Mouse (Mus musculus) kidney, adult 2 months (tissue): Measurements from ENCODE around the gene Nfia. TPM values are rescaled to one million over a fixed set of nuclear protein-coding genes. Genes with fewer than 3 reads are reported as not detected.

Source experiments
- DNase-seq: peaks from one replicate; pipeline ENCODE4 v3.0.0; 2021
- H3K27ac ChIP-seq: fragments of 200-500 bp; 2 replicates; pipeline ENCODE4 v1.5.1; 2012; ENCODE audit warnings: low read depth, low read length, control low read depth, inconsistent platforms; ENCODE audit not compliant: insufficient read depth
- H3K27me3 ChIP-seq: fragments of 200-500 bp; replicated peaks from 2 replicates; pipeline ENCODE4 v1.6.1; 2012; ENCODE audit warnings: mild to moderate bottlenecking, moderate library complexity, low read length, inconsistent platforms; ENCODE audit not compliant: control insufficient read depth, insufficient read depth
- H3K36me3 ChIP-seq: fragments of 200-500 bp; 2 replicates; pipeline ENCODE4 v1.6.1; 2012; ENCODE audit warnings: mild to moderate bottlenecking, moderate library complexity, low read length, inconsistent platforms; ENCODE audit not compliant: control insufficient read depth, insufficient read depth
- H3K4me1 ChIP-seq: fragments of 200-500 bp; 2 replicates; pipeline ENCODE4 v1.6.1; 2011; ENCODE audit warnings: low read length; ENCODE audit not compliant: control insufficient read depth, insufficient read depth
- H3K4me3 ChIP-seq: fragments of 200-500 bp; 2 replicates; pipeline ENCODE4 v1.5.1; 2011; ENCODE audit warnings: mild to moderate bottlenecking, low read depth, low read length, control low read depth; ENCODE audit not compliant: insufficient read depth
- CTCF ChIP-seq: fragments of 200-500 bp; conservative IDR thresholded peaks from 2 replicates; pipeline ENCODE4 v1.5.1; 2011; ENCODE audit warnings: low read depth, mild to moderate bottlenecking, control low read depth, low read length, moderate library complexity, mixed read lengths; ENCODE audit not compliant: insufficient read depth, insufficient read length
- POLR2A ChIP-seq: fragments of 200-500 bp; IDR thresholded peaks from one replicate; pipeline ENCODE4 v1.6.1; 2011; ENCODE audit warnings: low read depth, low read length, control low read depth
- WGBS: fragments of 180-500 bp; shearing (Covaris S2); methylation state at CpG from one replicate; pipeline ENCODE4 v1.1.7; 2018; 5-methylcytosine and 5-hydroxymethylcytosine counted together
- polyA plus RNA-seq: library from polyadenylated mRNA; depleted of rRNA; stranded (reverse); fragments of >200 nt; gene quantifications from 2 replicates; pipeline ENCODE4 v1.2.3, GENCODE M21; 2012

The Nfia gene
- polyA plus RNA-seq, 1 experiment: 46.5 TPM

DNA sequence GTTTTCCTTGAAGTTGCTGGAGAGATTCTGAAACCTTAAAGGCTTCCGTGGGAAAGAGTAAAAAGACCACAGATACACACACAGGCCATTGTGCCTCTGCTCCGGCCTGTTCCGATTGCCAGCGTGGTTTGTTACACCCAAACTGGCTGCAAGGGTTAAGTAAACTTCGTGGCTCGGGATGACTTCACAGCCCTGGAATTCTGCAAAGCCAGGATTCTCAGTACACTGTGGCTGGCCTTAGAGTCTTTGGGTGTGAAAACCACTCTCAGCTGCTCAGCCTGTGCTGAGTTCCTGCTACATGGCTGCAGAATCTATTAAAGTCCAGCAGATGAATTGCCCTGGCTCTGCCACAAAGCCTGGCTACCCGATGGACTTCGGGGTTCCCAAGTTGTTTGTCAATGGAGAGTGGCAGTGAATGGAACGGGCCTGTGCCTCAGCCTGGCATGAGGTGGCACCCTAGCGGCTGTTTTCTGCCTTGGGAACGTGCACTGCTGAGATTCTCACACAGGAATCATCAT lies 231.6 kb downstream of the Nfia start:
- TF ChIP-seq CTCF (peak; percentile 73), POLR2A (no peak)

DNA sequence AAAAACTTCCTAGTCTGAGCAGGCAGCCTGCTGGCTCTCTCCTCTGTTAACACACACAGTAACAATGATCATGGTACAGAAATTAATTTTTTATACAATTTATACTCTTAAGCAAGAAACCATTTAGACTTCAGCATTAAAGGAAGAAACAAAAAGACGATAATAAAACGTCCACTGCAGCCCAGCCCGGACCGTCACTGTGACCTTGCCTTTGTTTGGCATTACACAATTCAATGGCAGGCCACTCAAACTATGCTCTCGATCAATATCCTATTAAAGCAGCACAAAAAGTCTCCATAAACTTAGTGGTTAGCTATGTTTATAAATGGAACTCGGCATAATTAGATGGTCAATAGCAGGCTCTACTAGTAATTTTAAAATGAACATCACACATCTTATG lies 232.5 kb downstream of the Nfia start:
- no peak overlapping the region for H3K4me3 ChIP-seq
- no peak for DNase-seq
- no peaks in the 10 kb centered on the region; the same call in 1 of the 2 replicates for H3K27me3 ChIP-seq
- no peak overlapping the region for H3K27ac ChIP-seq
- TF ChIP-seq POLR2A: no peak
- TF ChIP-seq CTCF: no peak
- H3K36me3 ChIP-seq: no peaks in the 10 kb centered on the region
- WGBS: 93% methylated on average over 6 of the region's 6 CpGs
- peaks cover 22% of the 10 kb centered on the region for H3K4me1 ChIP-seq

More for the DNA sequence above, 231.6 kb downstream of the Nfia start:
- Histone ChIP-seq H3K27me3 (no peaks in the 10 kb centered on the region; the same call in 1 of the 2 replicates), H3K4me3 (no peak overlapping the region), H3K27ac (peak overlapping the region; percentile 54), H3K4me1 (peaks cover 22% of the 10 kb centered on the region), H3K36me3 (no peaks in the 10 kb centered on the region)
- WGBS: 8% methylated on average over 11 of the region's 11 CpGs
- peak; percentile 82 for DNase-seq

DNA sequence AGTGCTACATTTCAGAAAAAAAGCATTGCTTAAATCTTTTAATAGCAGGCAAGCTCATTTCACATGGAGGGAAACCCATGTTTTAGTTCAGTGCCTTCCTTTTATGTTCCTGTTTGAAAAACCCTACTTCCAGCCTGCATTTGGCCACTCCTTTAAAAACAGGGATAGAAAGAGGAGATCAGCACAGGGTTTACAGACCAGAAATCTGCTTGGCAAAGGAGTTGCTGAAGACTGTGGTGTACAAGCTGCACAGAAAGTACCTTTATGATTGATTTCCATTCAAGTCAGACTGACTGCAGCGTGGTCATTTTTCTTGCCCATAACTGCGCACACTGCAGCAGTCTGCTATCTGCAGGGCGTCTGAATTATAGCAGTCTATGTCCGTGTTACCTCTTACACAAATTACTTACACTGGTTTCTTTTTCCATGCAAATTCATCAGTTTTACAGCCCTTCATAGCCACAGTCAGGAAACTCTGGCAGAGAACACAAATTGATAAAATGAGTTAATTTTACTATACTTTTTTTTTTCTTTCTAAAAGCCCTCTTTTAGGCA lies 236.4 kb downstream of the Nfia start:
- TF ChIP-seq CTCF: no peak
- no peak for TF ChIP-seq POLR2A
- Histone ChIP-seq H3K27me3 (no peaks in the 10 kb centered on the region; the same call in 1 of the 2 replicates), H3K4me1 (peaks cover 6% of the 10 kb centered on the region; the same call in 1 of the 2 replicates), H3K4me3 (no peak overlapping the region), H3K36me3 (no peaks in the 10 kb centered on the region), H3K27ac (no peak overlapping the region)
- 44% methylated on average over 4 of the region's 4 CpGs for WGBS
- no peak for DNase-seq

DNA sequence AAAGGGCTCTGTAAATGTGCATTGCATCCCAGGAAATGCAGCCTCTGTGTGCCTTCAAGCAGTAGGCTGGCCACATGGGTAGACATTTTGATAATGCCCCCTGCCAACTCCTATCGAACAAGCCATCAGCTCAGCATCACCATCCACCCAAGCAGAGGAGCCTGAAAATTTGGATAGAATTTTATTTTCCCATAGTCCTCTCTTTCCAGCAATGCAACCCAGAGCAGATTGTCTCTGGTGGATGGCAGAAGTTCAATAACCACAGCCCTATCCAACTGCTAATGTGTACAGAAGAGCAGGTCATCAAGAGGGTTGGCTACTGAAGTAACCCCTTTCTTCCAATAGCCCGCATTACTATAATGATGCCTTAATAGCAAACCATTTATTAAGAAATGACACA lies 237.4 kb downstream of the Nfia start:
- no peaks in the 10 kb centered on the region for H3K4me1 ChIP-seq
- H3K27ac ChIP-seq: no peak overlapping the region
- no peak overlapping the region for H3K4me3 ChIP-seq
- whole genome bisulfite sequencing: 95% methylated on average over 2 of the region's 2 CpGs
- TF ChIP-seq POLR2A: no peak
- TF ChIP-seq CTCF: no peak
- no peak for DNase-seq
- H3K36me3 ChIP-seq: peaks cover 1% of the 10 kb centered on the region
- no peaks in the 10 kb centered on the region; the same call in 1 of the 2 replicates for H3K27me3 ChIP-seq

DNA sequence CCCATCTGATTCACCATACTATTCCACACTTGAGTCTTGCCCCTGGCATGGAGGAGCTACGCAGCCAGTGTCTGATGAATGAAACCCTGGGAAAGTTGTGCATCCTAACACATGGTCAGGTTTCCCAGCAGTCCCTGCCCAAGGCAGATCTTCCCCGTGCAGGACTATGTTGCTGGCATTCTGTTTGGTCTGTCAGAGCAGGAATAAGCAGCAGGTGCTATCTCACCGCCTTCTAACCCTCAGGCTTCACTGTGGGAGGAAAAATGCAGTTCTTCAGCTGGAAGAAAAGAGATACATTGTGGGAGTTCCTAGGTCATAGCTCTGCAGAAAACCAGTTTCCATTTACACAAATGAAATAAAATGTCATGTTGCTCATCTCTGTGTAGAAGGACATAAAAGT lies 247.3 kb downstream of the Nfia start:
- Histone ChIP-seq H3K27ac (no peak overlapping the region), H3K27me3 (no peaks in the 10 kb centered on the region), H3K36me3 (peaks cover 5% of the 10 kb centered on the region), H3K4me3 (no peak overlapping the region), H3K4me1 (no peaks in the 10 kb centered on the region)
- WGBS: 89% methylated on average over 3 of the region's 3 CpGs
- DNase-seq: no peak
- TF ChIP-seq CTCF (no peak), POLR2A (no peak)

DNA sequence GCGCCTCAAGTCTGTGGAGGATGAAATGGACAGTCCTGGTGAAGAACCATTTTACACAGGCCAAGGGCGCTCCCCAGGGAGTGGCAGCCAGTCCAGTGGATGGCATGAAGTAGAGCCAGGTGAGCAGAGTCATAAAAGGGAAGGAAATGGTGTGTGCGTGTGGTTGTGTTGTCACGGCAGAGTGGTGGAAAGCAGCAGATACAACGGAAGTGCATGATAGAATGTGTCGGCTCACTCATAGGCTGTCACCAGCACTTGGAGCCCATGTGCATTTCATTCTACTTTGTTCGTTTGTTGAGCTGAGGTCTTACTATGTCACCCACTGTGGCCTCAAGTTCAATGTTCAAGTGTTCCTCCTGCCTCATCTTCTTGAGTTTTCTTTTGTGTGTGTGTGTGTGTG lies 248.3 kb downstream of the Nfia start:
- no peak for DNase-seq
- Histone ChIP-seq H3K36me3 (peaks cover 5% of the 10 kb centered on the region; the same call in 1 of the 2 replicates), H3K4me1 (no peaks in the 10 kb centered on the region), H3K4me3 (no peak overlapping the region), H3K27me3 (no peaks in the 10 kb centered on the region), H3K27ac (no peak overlapping the region)
- WGBS: 86% methylated on average over 7 of the region's 7 CpGs
- TF ChIP-seq CTCF: no peak
- no peak for TF ChIP-seq POLR2A

DNA sequence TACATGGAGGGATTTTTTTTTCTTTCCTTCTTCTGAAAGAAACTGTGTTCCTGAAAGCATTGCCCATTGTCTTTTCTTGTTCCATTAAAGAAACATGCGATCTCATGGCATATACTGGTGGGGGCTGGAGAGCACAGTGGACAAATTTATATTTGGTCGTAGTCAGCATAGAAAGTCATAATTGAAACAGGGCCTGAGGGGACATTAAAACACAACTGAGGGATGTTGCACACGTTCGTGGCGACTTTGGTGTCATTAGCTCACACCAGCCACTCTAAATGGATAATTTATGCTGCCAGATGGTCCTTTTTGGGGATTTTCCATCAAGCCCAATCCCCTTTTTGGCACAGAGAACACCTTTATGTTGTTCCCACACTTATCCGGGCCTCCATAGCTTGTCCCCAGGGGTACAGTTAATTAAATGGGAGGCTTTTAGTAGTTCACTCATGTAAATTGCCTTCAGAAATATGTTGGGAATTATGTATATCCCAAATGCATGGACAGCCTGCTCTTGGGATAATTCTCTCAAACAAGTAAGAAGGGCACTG lies 250.8 kb downstream of the Nfia start:
- no peak for DNase-seq
- 85% methylated on average over 6 of the region's 6 CpGs for WGBS

More for the DNA sequence above, 250.8 kb downstream of the Nfia start:
- TF ChIP-seq CTCF (no peak), POLR2A (no peak)
- no peaks in the 10 kb centered on the region for H3K4me1 ChIP-seq
- H3K27ac ChIP-seq: no peak overlapping the region
- H3K4me3 ChIP-seq: no peak overlapping the region
- H3K36me3 ChIP-seq: peaks cover 2% of the 10 kb centered on the region; the same call in 1 of the 2 replicates
- no peaks in the 10 kb centered on the region for H3K27me3 ChIP-seq
